Mouse (Mus musculus) E14TG2a.4 (cell line): ENCODE data around the gene Tnp1.

ENCODE experiments used
- CTCF ChIP-seq: conservative IDR thresholded peaks from 2 replicates; pipeline ENCODE4 v1.5.1; 2014; ENCODE audit warnings: low read length
- NANOG ChIP-seq: IDR thresholded peaks from 2 replicates; pipeline ENCODE4 v1.6.1; 2014; ENCODE audit warnings: borderline replicate concordance, low read length, mixed read lengths
- POU5F1 ChIP-seq: IDR thresholded peaks from 2 replicates; pipeline ENCODE4 v1.6.1; 2014; ENCODE audit warnings: low read length, borderline replicate concordance

- no peak for TF ChIP-seq CTCF
- TF ChIP-seq POU5F1, result no peak
- TF ChIP-seq NANOG, result no peak
Observed at GRCm38 (mm10) chr1:73004890-73005289, 10.8 kb downstream of the Tnp1 start.
